Mouse (Mus musculus): ENCODE measurements around the gene Ncam2. TPM values are rescaled to one million over a fixed set of nuclear protein-coding genes. Genes with fewer than 3 reads are reported as not detected.

The Ncam2 gene
- 0.06 TPM for polyA plus RNA-seq (2017; shearing (Covaris generic))

GRCm38 (mm10) chr16:81200201-81201071 is at the start of gene Ncam2:
TSS of gene Ncam2 (plus strand) at chr16:81200697.

